Mouse (Mus musculus) kidney, postnatal 4 days (tissue): ENCODE data around the gene Fgfrl1.

Source experiments
- DNase-seq, 2 experiments: peaks; one replicate each; pipeline ENCODE4 v3.0.0; 2021; ENCODE audit warnings: mixed read lengths in 2 of 2

The Fgfrl1 gene

DNA sequence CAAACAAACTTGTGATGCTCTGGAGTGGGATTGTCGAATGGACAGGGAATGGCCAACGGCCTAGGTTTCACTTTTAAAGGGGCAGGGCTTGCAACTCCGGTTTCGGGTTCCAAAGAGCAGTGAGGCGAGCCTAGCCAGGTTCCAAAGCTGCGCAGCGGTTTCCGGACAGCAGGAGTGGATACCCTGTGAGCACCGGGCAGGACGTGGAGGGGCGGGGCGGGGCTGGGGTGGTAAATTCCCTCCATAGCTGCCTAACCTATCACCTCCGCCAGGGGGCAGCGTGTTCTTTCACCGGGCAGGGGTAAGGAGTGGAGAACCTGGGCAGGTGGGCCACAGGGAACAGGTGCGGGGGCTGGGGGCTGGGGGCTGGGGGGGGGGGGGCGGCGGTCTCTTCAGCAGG is at the start of gene Fgfrl1:
Fgfrl1 (plus strand) TSS at position 112 of the 400 bp plus-strand sequence.
- peak; percentile 83 to 85 for DNase-seq

DNA sequence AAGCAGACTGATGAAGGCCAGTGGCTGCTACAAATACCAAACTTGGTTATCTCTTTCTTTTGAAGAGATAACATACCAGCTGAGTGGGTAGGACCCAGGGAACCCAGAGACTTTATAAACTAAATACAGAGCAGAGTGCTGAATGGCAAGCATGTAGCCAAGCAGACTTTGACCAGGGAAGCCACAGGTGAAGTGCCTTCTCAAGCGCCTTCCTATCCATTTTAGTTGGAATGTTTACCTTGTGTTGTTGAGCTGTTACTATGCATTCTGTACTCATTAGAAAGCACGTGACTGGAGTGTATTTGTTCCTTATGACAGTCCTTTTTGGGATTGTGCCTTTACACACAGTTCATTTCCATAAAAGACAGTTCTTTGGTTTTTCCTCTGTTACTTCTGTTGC is 48.5 kb upstream of the Fgfrl1 start:
- DNase-seq, result no peak

DNA sequence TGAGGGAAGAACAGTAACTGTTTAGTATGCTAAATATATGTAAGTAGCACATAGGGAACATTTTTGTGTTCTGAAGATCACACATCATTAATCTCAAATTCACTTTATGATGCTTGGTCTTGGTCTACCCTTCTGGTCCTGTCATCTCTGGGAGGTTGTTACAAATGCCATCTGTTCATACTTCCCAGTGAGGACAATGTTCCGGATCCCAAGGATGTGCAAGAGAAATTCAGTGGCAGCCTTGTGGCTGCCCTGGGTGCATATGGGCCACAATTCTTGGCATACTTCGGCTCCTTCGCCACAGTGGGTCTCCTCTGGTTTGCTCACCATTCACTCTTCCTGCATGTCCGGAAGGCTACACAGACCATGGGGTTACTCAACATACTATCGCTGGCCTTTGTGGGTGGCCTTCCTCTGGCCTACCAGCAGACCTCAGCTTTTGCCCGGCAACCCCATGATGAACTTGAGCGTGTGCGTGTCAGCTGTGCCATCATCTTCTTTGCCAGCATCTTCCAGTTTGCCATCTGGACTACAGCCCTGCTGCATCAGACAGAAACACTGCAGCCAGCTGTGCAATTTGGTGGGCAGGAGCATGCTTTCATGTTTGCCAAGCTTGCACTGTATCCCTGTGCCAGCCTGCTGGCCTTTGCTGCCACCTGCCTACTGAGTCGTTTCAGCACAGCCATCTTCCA is 46.4 kb upstream of the Fgfrl1 start:
- DNase-seq, result no peak

DNA sequence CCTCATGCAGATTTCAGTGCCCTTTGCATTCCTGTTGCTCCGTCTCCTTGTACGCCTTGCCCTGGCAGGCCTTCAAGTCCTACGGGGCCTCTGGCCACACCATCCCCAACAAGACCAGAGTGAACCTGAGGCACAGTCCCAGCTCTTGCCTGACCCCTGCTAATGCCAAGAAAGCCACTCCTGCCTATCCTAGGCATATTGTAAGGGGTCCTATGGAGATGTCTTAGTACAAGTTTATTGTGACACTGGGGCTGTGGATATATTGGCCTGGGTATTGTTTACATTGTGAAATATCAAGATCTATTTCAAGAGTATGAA is 45.9 kb upstream of the Fgfrl1 start:
- no peak for DNase-seq

DNA sequence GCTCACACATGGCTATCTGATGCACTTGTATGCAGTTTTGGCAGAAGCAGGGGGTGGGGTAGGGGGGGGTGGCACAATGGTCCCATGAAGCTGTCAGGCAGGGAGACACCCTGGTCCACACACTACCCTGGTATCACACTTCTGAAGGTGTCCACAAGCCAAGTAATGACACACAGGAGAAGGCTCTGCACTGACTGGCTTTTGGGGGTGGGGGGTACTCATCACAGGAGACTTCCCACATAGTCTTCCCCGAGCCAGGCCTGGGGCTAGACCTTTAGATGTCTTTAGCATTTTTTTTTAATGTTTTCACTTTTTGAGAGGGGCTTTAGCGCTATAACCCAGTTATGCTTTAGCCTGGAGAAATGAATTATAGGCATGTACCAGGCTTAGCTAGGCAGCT is 44.9 kb upstream of the Fgfrl1 start:
- DNase-seq, result no peak

DNA sequence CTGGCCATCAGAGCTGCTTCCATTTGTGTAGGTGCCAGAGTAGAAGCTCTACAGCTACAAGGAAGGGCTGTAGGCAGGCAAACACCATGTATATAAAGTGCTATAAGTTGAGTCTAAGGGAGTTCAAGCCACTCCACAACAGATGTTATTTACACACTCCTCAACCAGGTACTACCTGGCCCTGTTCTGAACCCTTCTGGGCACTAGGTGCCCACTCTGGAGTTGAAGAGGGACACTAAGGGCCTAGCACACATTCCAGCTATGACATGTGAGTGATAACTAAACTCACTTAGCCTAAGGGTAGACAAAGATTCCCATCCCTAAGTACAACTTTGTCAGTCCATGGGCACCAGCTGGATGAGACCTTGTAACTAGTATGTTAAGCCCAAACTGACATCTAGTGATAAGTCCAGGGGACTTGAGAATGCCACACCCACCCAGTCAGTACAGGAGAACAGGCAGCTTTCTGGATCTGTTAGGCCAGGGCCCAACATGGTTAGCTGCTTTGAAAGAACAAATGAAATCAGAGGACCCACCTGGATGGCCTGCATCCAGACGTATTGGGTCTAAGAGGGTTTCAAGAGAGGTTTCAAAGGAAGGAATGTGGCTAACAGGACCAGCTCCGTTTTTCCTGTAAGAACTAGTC is 44.2 kb upstream of the Fgfrl1 start:
- DNase-seq, result no peak

DNA sequence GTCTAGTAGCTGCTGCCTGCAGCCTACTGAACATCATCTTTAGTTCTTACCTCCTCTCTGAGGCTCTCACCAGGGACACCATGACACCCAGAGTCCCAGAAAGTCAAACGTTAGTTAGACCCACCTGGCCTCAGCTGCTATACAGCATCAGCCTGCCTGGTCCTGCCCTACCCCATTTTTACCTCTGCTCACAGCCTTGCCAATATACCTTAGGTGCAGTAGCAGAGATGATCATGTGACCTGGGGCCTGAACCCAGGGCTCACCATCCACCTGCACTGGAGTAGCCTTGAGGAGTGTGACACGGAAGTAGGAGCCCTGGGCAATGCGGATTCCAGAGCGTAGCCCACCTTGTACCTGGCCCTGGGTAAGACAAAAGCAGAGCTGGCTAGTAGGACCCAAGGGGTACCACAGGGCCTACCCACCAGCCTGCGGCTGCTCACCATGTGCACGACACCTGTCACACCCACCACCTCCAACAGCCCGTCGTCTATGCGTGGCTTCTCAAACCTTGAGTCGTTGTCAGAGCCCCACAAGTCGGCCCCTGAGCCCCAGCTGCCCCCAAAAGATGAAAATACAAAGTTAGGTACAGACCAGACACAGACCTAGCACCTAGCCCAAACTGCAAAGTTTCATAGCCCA is 43.1 kb upstream of the Fgfrl1 start:
- no peak for DNase-seq

DNA sequence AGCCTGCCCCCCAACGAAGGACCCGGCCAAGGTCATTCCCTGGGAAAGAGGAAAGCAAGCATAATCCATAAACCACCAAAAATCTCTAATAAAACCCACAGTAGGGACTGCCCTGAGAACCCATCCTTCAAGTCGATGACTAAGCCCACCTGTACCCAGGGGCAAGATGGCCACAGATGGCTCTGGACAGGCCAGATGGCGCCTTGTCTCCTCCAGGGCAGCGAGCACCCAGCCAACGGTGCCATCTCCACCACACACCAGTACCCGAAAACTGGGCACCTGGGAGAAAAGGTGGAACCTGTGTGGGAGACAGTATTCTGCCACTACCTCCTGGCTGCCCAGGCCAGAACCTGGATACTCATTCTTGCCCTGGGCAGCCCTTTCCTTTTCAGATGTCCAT is 41.8 kb upstream of the Fgfrl1 start:
- no peak for DNase-seq

DNA sequence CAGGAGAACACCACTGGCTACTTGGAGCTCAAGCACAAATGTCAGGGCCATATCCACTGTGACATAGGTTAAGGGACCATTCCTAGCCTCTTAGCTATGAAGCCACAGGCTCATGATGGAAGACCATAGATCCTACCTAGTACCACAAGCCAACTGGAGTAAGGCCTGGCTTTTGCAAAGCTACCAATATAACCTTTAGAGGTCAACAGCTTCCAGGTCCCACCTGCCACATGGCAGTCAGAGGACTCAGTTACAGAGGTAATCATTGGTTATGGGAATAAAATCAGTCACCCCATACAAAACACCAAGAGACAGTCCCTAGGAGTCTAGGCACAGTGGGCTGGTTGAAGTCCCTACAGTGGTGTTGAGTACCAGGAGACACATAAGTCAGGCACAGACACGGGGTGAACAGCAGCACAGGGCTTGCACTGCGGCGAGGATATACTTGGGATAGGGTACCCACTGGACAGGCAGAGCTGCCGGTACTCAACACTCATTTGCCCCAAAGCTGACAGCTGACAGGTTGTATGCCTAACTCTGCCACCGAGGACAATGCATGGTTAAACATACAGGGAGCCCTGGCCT is 41.0 kb upstream of the Fgfrl1 start:
- DNase-seq, result no peak

DNA sequence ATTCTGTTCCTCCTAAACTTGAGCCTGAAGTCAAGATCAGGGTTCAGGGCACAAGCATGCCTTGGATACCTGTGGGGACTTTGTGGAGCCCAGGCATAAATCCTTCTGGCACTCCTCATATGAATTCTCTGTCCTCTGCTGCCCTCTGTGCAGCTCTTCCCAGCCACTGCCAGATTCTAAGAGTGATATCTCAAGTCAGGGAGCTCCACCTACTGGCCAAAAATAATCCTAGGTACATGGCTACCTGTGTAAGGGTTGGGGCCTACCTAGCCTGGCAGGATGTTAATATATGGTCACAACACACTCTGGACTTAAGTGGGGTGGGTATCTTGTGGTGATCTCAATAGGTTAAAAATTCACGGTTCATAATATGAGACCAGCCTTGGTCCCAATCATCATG is 40.4 kb upstream of the Fgfrl1 start:
- peak; percentile 58 to 69 for DNase-seq

DNA sequence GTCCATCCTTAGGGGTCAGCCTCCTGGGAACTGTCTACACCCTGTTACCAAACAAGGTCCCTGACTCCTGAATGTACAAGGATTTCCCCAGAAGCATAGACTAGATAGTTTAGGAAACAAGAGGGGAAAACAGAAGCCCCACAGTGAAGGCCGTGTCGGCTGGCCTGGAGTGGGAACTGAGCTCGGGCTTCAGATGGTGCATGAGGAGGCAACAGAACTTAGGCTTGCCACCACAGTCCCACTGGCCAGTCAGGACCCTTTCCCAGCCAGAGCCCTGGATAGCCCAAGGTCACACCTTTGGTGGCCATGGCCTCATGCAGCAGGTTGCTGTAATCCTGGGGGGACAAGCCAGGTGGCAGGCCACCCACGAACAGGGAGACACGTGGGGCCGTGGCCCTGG is 38.8 kb upstream of the Fgfrl1 start:
- no peak for DNase-seq

DNA sequence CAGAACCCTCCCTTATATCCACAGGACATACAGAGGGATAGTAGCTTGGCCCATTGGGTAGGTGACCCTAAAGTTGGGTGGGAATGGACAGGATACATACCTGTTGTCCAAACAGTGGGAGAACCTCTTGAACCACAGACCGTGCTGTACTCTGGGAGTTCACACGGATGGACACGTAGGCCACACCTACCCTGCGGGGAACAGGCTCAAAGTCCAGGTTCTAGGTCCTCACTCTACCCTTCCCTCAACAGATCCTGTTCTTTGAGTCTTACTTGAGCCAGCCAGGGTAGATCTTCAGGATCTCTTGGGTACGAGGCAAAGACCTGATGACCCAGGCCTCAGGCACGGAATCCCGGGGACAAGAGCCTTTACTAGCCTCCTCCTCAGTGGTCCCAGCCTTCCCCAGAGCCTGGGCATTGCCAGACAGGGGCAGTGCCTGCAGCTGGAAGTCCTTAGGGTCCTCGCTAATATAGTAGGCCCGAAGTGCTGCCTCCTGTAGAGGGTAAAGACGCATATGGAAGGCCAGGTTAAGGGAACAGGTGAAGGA is 37.7 kb upstream of the Fgfrl1 start:
- DNase-seq, result no peak

DNA sequence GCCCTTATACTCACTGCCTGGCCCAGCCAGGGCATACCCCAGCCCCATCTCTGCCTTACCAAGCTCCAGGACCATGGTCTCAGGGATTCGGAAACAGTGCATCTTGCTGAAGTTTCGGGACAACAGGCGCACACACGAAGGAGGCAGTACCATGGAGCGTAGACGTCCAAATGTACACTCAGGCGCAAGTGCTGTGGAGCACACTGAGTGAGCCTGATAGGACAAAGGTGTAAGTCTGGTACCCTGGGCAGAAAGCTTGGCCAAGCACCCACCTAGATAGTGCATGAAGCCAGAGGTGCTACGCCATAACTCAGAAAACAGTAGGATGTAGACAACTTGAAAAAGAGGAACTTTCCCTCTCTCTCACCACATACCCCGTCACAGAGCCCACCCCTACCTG is 36.8 kb upstream of the Fgfrl1 start:
- no peak for DNase-seq

DNA sequence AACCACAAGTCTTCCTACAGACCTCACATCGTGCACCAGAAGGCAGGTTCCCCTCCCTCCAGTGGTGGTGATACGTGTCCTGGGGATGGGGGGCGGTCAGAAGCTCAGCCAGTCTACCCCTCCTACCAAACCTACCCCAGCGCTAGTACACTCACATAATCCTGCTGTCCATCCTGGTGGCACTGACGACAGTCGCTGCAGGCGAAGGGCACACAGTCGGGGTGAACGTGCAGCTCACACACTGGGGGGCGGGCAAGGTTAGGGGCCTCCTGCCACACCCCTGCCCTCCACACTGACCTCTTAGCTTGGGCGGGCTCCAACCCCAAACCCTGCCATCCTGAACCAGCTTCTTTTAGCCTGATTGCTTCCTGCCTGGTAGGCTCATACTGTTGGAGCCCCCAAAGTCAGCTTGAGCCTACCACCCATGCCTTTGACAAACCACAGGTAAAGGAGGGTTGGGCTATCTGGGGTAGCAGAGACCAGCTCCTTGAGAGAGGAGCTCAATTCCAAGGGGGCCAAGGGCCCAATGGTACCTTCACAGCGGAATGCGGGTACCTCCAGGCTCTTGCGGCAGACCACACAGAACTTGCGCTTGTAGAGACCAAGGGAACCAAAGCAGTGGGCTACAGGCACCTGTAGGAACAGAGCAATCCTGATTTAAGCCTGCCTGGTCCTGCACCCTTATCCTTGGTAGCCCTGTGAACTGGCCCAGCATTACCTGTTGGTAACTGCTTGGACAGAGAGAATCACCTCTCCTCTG is 36.1 kb upstream of the Fgfrl1 start:
- DNase-seq, result no peak

DNA sequence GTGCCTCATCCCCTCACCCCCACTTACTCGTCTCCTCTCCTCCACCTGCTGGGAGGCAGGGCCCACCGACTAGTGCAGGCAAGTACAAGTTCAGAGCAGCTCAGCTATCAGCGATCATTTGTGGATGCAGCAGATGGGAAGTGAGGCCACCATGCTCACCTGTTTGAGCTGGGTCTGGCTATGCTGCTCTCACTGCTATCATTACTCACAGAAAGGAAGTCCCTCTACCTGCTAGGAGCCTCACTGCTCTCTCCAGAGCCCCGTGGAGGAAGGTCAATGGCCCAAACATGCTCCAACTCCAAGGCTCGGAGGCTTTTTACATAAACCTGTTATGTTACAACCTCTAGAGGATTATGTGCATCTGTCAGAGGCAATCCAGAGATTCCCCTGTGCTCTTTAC is 34.8 kb upstream of the Fgfrl1 start:
- no peak for DNase-seq

DNA sequence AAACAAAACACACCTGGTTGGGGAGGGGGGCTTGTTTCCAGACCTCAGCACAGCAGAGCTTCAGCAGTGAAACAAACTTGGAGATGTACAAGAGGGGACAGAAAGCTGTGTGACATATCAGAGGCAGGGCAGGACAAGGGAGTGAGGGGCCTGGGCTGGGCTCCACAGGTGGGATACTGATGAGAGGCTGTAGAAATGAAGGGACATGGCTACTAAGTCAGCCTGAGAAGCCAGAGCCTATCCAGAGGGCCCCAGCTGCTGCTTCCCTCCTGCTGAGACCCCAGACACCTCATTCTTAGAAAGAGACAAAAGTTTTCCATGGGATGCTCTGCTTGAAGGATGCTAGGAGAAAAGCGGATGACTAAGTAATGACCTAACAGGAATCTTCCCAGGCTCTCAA is 33.6 kb upstream of the Fgfrl1 start:
- DNase-seq, result no peak

DNA sequence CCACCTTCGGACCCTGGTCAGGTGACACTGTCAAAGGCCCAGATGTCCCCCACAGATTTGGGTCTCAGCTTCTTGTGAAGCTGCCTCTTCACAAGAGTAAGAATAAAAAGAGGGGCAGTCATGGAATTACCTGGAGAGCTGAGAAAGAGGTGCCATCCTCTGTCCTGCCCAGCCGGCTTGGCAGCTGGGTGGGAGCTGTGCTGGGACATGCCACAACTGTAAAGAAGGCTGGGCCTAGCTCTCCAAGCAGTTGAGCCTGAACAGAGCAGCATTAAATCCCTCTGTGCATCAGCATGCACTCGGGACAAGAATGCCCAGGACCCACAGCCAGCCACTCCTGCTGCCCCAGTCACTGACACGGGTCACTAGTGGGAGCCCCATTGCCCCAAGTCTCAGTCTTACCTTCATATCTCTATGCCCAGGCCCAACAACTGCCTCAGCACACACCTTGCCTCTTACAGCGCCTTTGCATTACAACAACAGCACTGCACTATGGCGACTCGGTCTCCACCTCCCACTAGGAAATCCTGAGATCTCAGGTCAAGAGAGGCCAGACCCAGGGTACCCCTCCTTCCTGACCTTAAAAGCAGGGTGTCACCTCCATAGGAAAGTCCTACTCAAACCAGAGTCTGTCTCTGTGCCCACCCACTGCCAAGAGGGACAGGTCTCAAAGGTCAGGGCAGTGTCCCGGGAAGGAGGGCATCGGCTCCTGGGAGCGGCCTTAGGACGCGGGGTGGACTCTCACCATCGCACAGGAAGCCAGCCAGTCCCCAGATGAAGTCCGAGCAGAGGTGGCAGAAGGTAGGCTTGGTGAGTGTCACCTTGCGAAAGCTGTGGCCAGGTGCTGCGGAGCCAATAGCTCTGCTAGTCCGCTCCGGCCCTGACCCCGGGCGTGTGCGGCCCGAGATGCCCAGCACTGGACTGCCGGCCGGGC is 32.2 kb upstream of the Fgfrl1 start, which contains the start of gene Idua:
Idua (plus strand) TSS at position 634 of the 934 bp plus-strand sequence.
- no peak for DNase-seq

DNA sequence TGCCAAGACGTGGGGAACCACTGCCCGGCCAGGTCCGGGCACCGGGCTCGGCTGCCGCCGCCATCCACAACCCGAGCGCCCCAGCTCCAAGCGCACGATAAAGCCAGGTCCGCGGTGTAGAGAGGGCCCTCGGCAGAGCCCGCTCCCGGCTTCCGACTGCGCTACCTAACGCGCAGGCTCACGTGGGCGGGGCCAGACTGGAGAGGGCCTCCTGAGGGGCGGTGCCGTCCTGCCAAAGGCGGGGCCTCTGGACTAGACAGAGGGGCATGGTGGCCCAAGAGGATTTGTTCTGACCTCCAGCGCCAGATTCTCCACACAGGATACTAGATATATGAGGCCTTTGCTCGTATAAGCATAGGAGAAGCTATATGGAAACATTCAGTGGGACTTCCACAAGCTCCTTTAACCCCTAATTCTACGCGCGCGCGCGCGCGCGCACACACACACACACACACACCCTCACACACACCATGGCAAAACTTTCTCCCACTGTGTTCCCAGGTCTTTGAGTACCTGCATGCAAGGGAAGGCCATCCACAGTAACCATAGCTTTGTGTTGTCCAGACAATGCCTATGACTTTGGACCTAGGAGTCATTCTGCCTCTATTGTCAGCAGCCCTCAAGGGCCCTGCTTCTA is 31.4 kb upstream of the Fgfrl1 start:
- DNase-seq, result peak; percentile 97

DNA sequence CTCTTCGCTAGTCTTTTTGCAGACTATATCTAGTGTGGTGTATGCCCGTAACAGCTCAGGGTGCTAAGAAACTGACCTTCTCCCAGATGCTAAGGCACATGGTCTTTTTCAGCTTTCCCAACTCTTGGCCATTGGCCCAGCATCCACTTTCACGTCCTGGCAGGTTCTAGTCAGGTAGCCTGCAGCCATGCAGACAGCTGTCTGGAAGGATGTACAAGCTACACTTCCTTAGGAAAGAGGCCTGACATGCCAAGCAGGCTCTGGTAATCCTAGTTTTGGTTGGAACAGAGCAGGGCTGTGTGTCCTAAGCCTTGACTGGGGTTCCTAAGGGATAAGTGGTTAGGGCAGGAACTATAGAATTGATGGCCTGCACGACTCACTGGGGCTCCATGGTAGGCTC is 29.4 kb upstream of the Fgfrl1 start:
- DNase-seq, result no peak

DNA sequence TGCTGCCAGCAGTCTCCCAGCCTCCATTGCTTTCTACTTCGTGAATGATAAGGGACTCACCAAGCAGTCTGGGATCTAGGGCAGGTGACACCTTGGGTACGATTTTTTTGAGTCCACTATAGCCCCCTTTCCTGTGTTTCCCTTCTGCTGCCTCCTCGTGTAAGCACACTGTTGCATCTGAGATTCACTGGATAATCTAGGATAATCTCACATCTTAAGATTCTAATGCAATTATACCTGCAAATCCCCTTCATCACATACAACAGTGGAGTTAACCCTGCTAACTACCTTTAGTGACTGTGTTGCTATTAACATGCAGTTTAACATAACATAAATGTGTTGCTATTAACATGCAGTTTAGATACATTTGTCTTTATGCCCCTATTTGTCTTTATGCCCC is 27.1 kb upstream of the Fgfrl1 start:
- no peak for DNase-seq

DNA sequence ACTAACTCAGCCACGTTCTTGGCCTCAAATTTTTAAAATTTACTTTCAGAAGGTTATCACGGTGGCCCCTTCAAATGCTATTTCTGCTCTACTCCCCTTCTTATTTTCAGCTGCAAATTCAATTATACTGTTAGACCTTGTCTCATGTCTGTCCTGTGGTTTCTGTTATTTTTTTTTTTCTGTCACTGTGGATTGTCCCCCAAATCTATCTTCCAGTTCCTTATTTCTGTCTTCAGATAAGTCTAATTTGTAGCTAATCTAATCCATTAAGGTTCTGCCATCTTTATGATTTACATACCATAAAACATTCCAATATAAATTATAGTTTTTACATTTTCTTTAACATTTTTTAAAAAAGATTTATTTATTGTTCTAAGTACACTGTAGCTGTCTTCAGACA is 24.8 kb upstream of the Fgfrl1 start:
- no peak for DNase-seq
